Mouse (Mus musculus) testis, adult 2 months (tissue): ENCODE measurements at regions not wholly inside any gene's neighbourhood (a gene's known extent, or its start where the extent isn't known, plus 50 kb on each side); places are given as distances from the start of the nearest gene placed in this dataset.

ENCODE experiments used
- CTCF ChIP-seq: fragments of 200-500 bp; IDR thresholded peaks from 2 replicates; pipeline ENCODE4 v1.5.1; 2012; ENCODE audit warnings: low read depth, mild to moderate bottlenecking, inconsistent platforms, low read length, moderate library complexity; ENCODE audit not compliant: control insufficient read depth, insufficient read depth, insufficient replicate concordance
- POLR2A ChIP-seq: fragments of 200-500 bp; IDR thresholded peaks from 2 replicates; pipeline ENCODE4 v1.6.1; 2012; ENCODE audit warnings: low read depth, mild to moderate bottlenecking, inconsistent platforms, low read length, moderate library complexity; ENCODE audit not compliant: control insufficient read depth

GRCm38 (mm10) chr9:120743455-120743854 is 172.2 kb downstream of the Rpl14 start:
- TF ChIP-seq CTCF (no peak), POLR2A (no peak)
